Mouse (Mus musculus) adrenal gland, adult 2 months (tissue): ENCODE results near the gene Eif1. TPM values are rescaled to one million over a fixed set of nuclear protein-coding genes. Genes with fewer than 3 reads are reported as not detected.
"Not testable (repeated sequence)": the region's sequence is repeated elsewhere in the genome, so short reads cannot be mapped to it uniquely, and the experiment has no call there.

ENCODE experiments used
- DNase-seq: peaks from one replicate; pipeline ENCODE4 v3.0.0; 2021
- long read RNA-seq: library from polyadenylated mRNA; stranded (forward); transcript quantifications from one replicate; pipeline ENCODE4 v2.0.0, GENCODE M21; 2021
- polyA plus RNA-seq: library from polyadenylated mRNA; depleted of rRNA; stranded (reverse); fragments of >200 nt; gene quantifications from 2 replicates; pipeline ENCODE4 v1.2.3, GENCODE M21; 2012; rRNA removed
- total RNA-seq, 2 experiments: library from RNA; stranded (reverse); gene quantifications; 2 replicates each; pipeline ENCODE4 v1.2.3; 2021

The Eif1 gene
- 1,000 to 10,000 TPM; 1,002 to 1,252 TPM for total RNA-seq
- 121 and 147 TPM in 2 replicates for polyA plus RNA-seq
- long read RNA-seq, transcript Eif1-201 (4 exons, 1,322 nt): major isoform, 772 of 792 reads
- long read RNA-seq, partial matches to known transcripts: 2 of 792 reads
- long read RNA-seq, other reads (novel, unspliced or antisense): 13 of 792 reads

- DNase-seq: peak; percentile 100
Measured at GRCm38 (mm10) chr11:100319492-100320171, at the start of gene Eif1. Gene Eif1, plus strand, starts transcription at chr11:100319885.

GRCm38 (mm10) chr11:100271878-100272277, 47.8 kb upstream of the Eif1 start:
- DNase-seq: no peak

- DNase-seq: no peak
Measured at GRCm38 (mm10) chr11:100274719-100275118, 45.0 kb upstream of the Eif1 start.

GRCm38 (mm10) chr11:100275466-100275865, 44.2 kb upstream of the Eif1 start:
- DNase-seq: no peak

- peak; percentile 66 for DNase-seq
Measured at GRCm38 (mm10) chr11:100277726-100278480, 41.8 kb upstream of the Eif1 start.

GRCm38 (mm10) chr11:100278759-100279158, 40.9 kb upstream of the Eif1 start:
- no peak for DNase-seq

GRCm38 (mm10) chr11:100281596-100282544, 37.8 kb upstream of the Eif1 start:
- peak; percentile 66 for DNase-seq

GRCm38 (mm10) chr11:100282549-100282948, 37.1 kb upstream of the Eif1 start:
- peak; percentile 68 for DNase-seq

- DNase-seq: no peak
Measured at GRCm38 (mm10) chr11:100284988-100285387, 34.7 kb upstream of the Eif1 start.

- peak; percentile 59 for DNase-seq
Measured at GRCm38 (mm10) chr11:100287024-100287423, 32.7 kb upstream of the Eif1 start.

GRCm38 (mm10) chr11:100288942-100289341, 30.7 kb upstream of the Eif1 start:
- DNase-seq: no peak

GRCm38 (mm10) chr11:100290235-100290634, 29.4 kb upstream of the Eif1 start:
- peak; percentile 48 for DNase-seq

- no peak for DNase-seq
Measured at GRCm38 (mm10) chr11:100292884-100293283, 26.8 kb upstream of the Eif1 start.

- peak; percentile 73 for DNase-seq
Measured at GRCm38 (mm10) chr11:100295308-100295707, 24.4 kb upstream of the Eif1 start.

GRCm38 (mm10) chr11:100297801-100298200, 21.9 kb upstream of the Eif1 start:
- no peak for DNase-seq

- DNase-seq: peak; percentile 75
Measured at GRCm38 (mm10) chr11:100298274-100299036, 21.2 kb upstream of the Eif1 start.

- DNase-seq: peak; percentile 54
Measured at GRCm38 (mm10) chr11:100300293-100300692, 19.4 kb upstream of the Eif1 start.

GRCm38 (mm10) chr11:100301292-100301691, 18.4 kb upstream of the Eif1 start:
- no peak for DNase-seq

- DNase-seq: no peak
Measured at GRCm38 (mm10) chr11:100307900-100308299, 11.8 kb upstream of the Eif1 start.

- not testable (repeated sequence) for DNase-seq
Measured at GRCm38 (mm10) chr11:100308672-100309071, 11.0 kb upstream of the Eif1 start.

GRCm38 (mm10) chr11:100311656-100312055, 8.0 kb upstream of the Eif1 start:
- DNase-seq: no peak
